Mouse (Mus musculus) heart, embryonic 11.5 days (tissue): ENCODE measurements around the gene Tcf23. TPM values are rescaled to one million over a fixed set of nuclear protein-coding genes. Genes with fewer than 3 reads are reported as not detected.

Source experiments
- ATAC-seq: fragments of 200-750 bp; cut with Nextera tagmentation; replicated peaks from 2 replicates; pipeline ENCODE4 v1.8.0; 2017; ENCODE audit warnings: moderate library complexity; ENCODE audit not compliant: insufficient number of reproducible peaks, low FRiP score, low TSS enrichment
- H3K27ac ChIP-seq: fragments of 300-500 bp; sonication (generic); 2 replicates; pipeline ENCODE4 v1.5.1; 2014; ENCODE audit warnings: mild to moderate bottlenecking, low read depth, low read length
- H3K27me3 ChIP-seq: fragments of 300-500 bp; sonication (generic); 2 replicates; pipeline ENCODE4 v1.6.1; 2014; ENCODE audit warnings: mild to moderate bottlenecking, low read length, mixed read lengths; ENCODE audit not compliant: control insufficient read depth, insufficient read depth
- H3K36me3 ChIP-seq: fragments of 300-500 bp; sonication (generic); 2 replicates; pipeline ENCODE4 v1.6.1; 2014; ENCODE audit warnings: mild to moderate bottlenecking, low read length, moderate library complexity, mixed read lengths; ENCODE audit not compliant: control insufficient read depth, insufficient read depth
- H3K4me1 ChIP-seq: fragments of 300-500 bp; sonication (generic); 2 replicates; pipeline ENCODE4 v1.6.1; 2014; ENCODE audit warnings: low read length; ENCODE audit not compliant: control insufficient read depth, insufficient read depth
- H3K4me2 ChIP-seq: fragments of 300-500 bp; sonication (generic); 2 replicates; pipeline ENCODE4 v1.6.1; 2014; ENCODE audit warnings: mild to moderate bottlenecking, moderate library complexity
- H3K4me3 ChIP-seq: fragments of 300-500 bp; sonication (generic); 2 replicates; pipeline ENCODE4 v1.5.1; 2014; ENCODE audit warnings: low read depth, low read length
- H3K9ac ChIP-seq: fragments of 300-500 bp; sonication (generic); 2 replicates; pipeline ENCODE4 v1.6.1; 2014; ENCODE audit warnings: mild to moderate bottlenecking, low read depth, low read length, moderate library complexity
- H3K9me3 ChIP-seq: fragments of 300-500 bp; sonication (generic); replicated peaks from 2 replicates; pipeline ENCODE4 v1.6.1; 2016; ENCODE audit warnings: low read length; ENCODE audit not compliant: control insufficient read depth
- WGBS: fragments of 180-500 bp; shearing (Covaris S2); extraction: QIAGEN DNeasy Blood & Tissue Kit; methylation state at CpG from one replicate; pipeline ENCODE4 v1.1.7; 2014; ENCODE audit not compliant: insufficient replicate concordance; 5-methylcytosine and 5-hydroxymethylcytosine counted together
- polyA plus RNA-seq: library from polyadenylated mRNA; unstranded; fragments of >200 nt; fragmentation: Nextera tagmentation; extraction: Ambion mirVana; gene quantifications from 2 replicates; pipeline ENCODE4 v1.2.1, GENCODE M21; 2014

Gene Tcf23
- polyA plus RNA-seq = 0.04 and 0.15 TPM in 2 replicates

- H3K9me3 ChIP-seq = no peaks in the 10 kb centered on the region
- no peak for ATAC-seq
- H3K4me2 ChIP-seq = no peak within 1 kb of the TSS
- 55% methylated on average over 8 of the region's 8 CpGs for WGBS
- H3K4me1 ChIP-seq = no peaks in the 10 kb centered on the region
- no peak within 1 kb of the TSS for H3K9ac ChIP-seq
- H3K27me3 ChIP-seq = no peaks in the 10 kb centered on the region
- no peak within 1 kb of the TSS for H3K27ac ChIP-seq
- no peak within 1 kb of the TSS for H3K4me3 ChIP-seq
- no peaks in the 10 kb centered on the region for H3K36me3 ChIP-seq
Observed at GRCm38 (mm10) chr5:30968416-30968815, at the start of gene Tcf23. Gene Tcf23 (plus strand): TSS chr5:30968662.

- H3K27me3 ChIP-seq = no peaks in the 10 kb centered on the region
- H3K9ac ChIP-seq = no peak overlapping the region
- peaks cover 36% of the 10 kb centered on the region for H3K4me1 ChIP-seq
- H3K4me3 ChIP-seq = no peak overlapping the region
- no peaks in the 10 kb centered on the region for H3K9me3 ChIP-seq
- peaks cover 11% of the 10 kb centered on the region for H3K36me3 ChIP-seq
- 84% methylated on average over 8 of the region's 8 CpGs for WGBS
- H3K27ac ChIP-seq = no peak overlapping the region
- ATAC-seq = no peak
- H3K4me2 ChIP-seq = no peak overlapping the region
Observed at GRCm38 (mm10) chr5:30918691-30919090, 49.8 kb upstream of the Tcf23 start.

GRCm38 (mm10) chr5:30919831-30920614 lies 48.4 kb upstream of the Tcf23 start:
- peaks cover 37% of the 10 kb centered on the region for H3K4me1 ChIP-seq
- no peak for ATAC-seq
- no peaks in the 10 kb centered on the region for H3K27me3 ChIP-seq
- no peak overlapping the region for H3K9ac ChIP-seq
- 74% methylated on average over 11 of the region's 11 CpGs for WGBS
- H3K9me3 ChIP-seq = no peaks in the 10 kb centered on the region
- peaks cover 11% of the 10 kb centered on the region for H3K36me3 ChIP-seq
- no peak overlapping the region for H3K27ac ChIP-seq
- peak overlapping the region; percentile 73; the same call in 1 of the 2 replicates for H3K4me2 ChIP-seq
- no peak overlapping the region for H3K4me3 ChIP-seq

GRCm38 (mm10) chr5:30920621-30921020 lies 47.8 kb upstream of the Tcf23 start:
- Histone ChIP-seq H3K4me3 (no peak overlapping the region), H3K27me3 (no peaks in the 10 kb centered on the region), H3K27ac (no peak overlapping the region), H3K9me3 (no peaks in the 10 kb centered on the region), H3K4me2 (peak overlapping the region; percentile 73), H3K36me3 (peaks cover 11% of the 10 kb centered on the region), H3K9ac (no peak overlapping the region), H3K4me1 (peaks cover 33% of the 10 kb centered on the region)
- 68% methylated on average over 19 of the region's 19 CpGs for WGBS
- ATAC-seq = no peak

- Histone ChIP-seq H3K36me3 (peaks cover 11% of the 10 kb centered on the region), H3K4me2 (peak within 1 kb of the TSS; percentile 73), H3K27me3 (no peaks in the 10 kb centered on the region), H3K4me3 (peak within 1 kb of the TSS; percentile 54), H3K27ac (peak within 1 kb of the TSS; percentile 82), H3K4me1 (peaks cover 27% of the 10 kb centered on the region), H3K9me3 (no peaks in the 10 kb centered on the region), H3K9ac (peak within 1 kb of the TSS; percentile 79)
- ATAC-seq = peak; percentile 80
- WGBS = under 1% methylated on average over 37 of the region's 40 CpGs
Observed at GRCm38 (mm10) chr5:30921256-30922033, 47.0 kb upstream of the Tcf23 start, which contains the start of gene Khk. Gene Khk (plus strand): TSS chr5:30921431.

GRCm38 (mm10) chr5:30922581-30923041 lies 45.9 kb upstream of the Tcf23 start:
- peak overlapping the region; percentile 79 for H3K9ac ChIP-seq

GRCm38 (mm10) chr5:30923119-30923518 lies 45.3 kb upstream of the Tcf23 start:
- Histone ChIP-seq H3K4me1 (peaks cover 20% of the 10 kb centered on the region), H3K4me2 (peak overlapping the region; percentile 73), H3K36me3 (peaks cover 5% of the 10 kb centered on the region; the same call in 1 of the 2 replicates), H3K4me3 (no peak overlapping the region), H3K9me3 (no peaks in the 10 kb centered on the region), H3K27me3 (no peaks in the 10 kb centered on the region), H3K9ac (no peak overlapping the region), H3K27ac (no peak overlapping the region)
- no peak for ATAC-seq
- WGBS = 79% methylated on average over 6 of the region's 6 CpGs

More at GRCm38 (mm10) chr5:30922581-30923041, 45.9 kb upstream of the Tcf23 start:
- WGBS = 44% methylated on average over 10 of the region's 10 CpGs
- H3K27me3 ChIP-seq = no peaks in the 10 kb centered on the region
- peak overlapping the region; percentile 73 for H3K4me2 ChIP-seq
- ATAC-seq = no peak
- peak overlapping the region; percentile 54 for H3K4me3 ChIP-seq
- peak overlapping the region; percentile 82; the same call in 1 of the 2 replicates for H3K27ac ChIP-seq
- H3K9me3 ChIP-seq = no peaks in the 10 kb centered on the region
- peaks cover 9% of the 10 kb centered on the region; the same call in 1 of the 2 replicates for H3K36me3 ChIP-seq
- H3K4me1 ChIP-seq = peaks cover 20% of the 10 kb centered on the region

- Histone ChIP-seq H3K4me1 (peaks cover 20% of the 10 kb centered on the region), H3K9ac (no peak overlapping the region), H3K4me2 (no peak overlapping the region), H3K27ac (no peak overlapping the region), H3K27me3 (no peaks in the 10 kb centered on the region), H3K36me3 (no peaks in the 10 kb centered on the region), H3K4me3 (no peak overlapping the region), H3K9me3 (no peaks in the 10 kb centered on the region)
- 76% methylated on average over 8 of the region's 8 CpGs for WGBS
- no peak for ATAC-seq
Observed at GRCm38 (mm10) chr5:30924614-30925013, 43.8 kb upstream of the Tcf23 start.
